Mouse (Mus musculus): ENCODE measurements around the gene Ptges2.

GRCm38 (mm10) chr2:32448480-32448879, 52.8 kb downstream of the Ptges2 start:
- TF ChIP-seq CTCF (IDR thresholded peaks at IDR 0.05; ENCODE audit: low read depth), result no peak
- no peak for TF ChIP-seq EP300 (optimal IDR thresholded peaks at IDR 0.05)
